Mouse (Mus musculus) c-Kit-negative CD71-positive TER-119-positive erythroid progenitor cells, embryonic 14.5 days (primary cell): ENCODE results near the gene Armc6.

Experiments
- DNase-seq: peaks from one replicate; pipeline ENCODE4 v3.0.0-alpha.2; 2013; ENCODE audit warnings: low read depth, low spot score

Armc6 gene

GRCm38 (mm10) chr8:70234080-70234780 lies at the start of gene Armc6, which contains the start of gene Sugp2:
Gene Armc6 (minus strand): TSS chr8:70234466.
Gene Sugp2 (plus strand): TSS chr8:70234226.
- peak; percentile 96 for DNase-seq

DNA sequence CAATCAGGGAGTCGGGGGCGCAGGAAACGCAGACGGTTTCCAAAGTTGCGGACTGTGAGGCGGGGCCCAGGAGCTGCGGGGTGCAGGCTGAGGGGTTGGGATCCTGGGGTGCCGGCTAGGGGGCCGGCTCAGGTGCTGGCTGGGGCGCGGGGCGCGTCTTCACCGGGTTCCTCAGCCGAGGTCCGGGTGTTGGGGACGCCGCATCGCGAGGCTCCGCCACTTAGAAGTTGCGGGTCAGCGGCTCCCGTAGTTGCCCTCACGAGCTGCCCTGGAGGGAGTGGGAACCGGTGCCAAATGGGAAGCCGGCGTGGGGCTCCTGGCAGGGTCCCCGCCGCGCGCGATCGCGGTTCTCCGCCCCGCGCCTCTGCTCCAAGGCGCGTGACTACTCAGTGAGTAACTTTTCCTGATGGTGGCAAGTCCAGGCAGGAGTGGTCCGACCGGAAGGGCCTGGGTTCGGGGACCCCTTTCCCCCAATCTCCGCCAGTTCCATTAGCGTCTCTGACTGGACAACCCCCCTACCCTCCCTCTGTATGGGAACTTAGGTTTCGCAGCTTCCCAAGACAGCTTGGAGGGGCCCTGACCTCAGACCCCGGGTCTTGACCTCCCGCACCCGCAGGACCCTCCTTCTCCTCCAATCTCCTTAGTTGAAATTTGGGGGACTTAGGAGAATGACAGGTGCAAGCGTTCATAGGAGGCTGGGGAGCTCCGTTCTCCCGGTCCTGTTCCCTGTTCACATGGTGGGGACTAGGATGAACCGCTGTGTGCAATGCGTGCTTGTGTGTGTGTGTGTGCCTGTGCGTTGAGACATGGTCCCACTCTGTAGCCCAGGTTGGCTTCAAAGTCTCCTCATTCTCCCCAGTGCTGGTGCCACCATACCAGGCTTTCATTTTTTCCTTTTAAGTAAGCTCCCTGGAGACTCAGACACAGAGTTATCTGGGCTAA lies 49.1 kb upstream of the Armc6 start:
- DNase-seq = no peak

DNA sequence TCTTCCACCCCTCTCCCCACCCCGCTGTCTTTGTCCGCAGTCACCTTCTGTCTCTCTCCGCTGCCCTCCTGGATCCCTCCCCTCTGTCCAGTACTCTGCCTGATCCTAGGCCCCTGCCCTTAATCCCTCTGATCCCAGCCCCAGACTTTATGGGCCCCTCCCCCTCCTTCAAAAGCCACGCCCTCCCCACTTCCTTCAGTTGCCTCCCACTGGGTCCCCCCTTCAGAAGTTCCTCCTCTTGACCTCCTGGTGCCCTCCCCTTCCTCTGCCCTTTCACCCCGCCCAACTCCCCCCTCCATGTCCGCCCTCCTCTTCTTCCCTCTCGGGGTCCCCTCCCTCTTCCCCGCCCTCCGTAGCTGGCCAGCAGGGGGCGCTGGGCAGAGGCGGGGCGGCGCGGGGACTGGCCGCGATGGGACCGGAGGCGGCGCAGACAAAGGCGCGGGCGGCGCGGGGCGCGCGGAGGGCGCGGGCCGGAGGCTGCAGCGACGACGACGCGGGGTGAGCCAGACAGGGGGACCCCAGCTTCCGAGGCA lies 48.4 kb upstream of the Armc6 start, which contains the start of gene Homer3:
Gene Homer3, plus strand, starts transcription at position 225 of the 533 bp plus-strand sequence.
- no peak for DNase-seq

GRCm38 (mm10) chr8:70281001-70281400 lies 46.7 kb upstream of the Armc6 start:
- DNase-seq = no peak

DNA sequence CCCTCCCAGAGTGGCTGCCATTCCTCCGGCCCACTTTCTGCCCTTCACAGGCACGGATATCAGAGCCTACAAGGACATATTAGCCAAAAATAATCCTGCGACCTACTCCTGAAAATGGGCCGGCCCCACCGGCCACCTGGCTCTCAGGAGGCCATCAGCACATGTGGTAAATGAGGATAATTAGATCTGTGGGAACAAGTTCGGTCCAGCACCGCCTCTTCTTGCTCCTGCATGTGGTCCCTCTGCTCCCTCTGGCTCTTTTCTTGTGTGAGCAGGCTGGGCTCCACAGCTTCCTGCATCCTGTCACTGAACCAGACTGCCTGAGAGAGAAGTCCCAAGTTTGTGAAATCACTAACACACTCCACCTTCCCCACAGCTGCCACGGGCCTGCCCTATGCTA lies 45.0 kb upstream of the Armc6 start:
- DNase-seq = no peak

DNA sequence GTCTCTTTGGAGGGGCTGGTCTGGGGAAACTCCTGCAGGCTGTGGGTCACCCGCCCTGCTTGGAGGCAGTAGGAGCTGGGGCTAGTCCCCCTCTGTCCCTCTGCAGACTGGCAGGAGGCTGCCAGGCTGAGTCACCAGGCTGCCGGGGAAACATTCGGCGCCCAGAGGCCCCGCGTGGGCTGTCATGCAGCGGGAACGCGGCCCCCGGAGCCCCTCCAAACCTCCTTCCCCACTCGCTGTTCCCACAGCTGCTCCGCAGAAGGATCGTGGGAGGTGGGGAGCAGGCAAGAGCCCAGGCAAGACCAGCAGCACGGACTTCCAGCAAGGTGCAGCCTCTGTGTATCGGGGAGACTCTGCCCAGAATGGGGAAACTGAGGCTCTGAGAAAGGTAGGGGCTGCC lies 43.9 kb upstream of the Armc6 start:
- DNase-seq = no peak

- DNase-seq = no peak
Observed at GRCm38 (mm10) chr8:70276476-70276875, 42.2 kb upstream of the Armc6 start.

DNA sequence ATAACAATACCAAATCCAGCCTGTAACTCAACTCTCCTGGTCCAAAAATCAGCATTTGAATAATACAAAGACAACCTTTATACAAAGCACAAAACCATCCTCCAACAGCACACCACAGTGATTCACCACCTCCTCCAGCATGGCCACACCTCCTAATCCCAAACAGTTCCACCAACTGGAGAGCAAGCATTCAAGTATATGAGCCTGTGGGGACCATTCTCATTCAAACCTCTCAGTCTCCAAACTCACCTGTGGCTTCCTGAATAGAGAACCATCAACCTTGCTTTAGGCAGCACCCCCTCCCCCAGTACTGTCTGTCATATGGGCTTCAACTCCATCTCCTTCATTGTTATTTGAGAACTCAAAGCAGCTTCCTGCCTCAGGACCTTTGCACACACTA lies 40.1 kb upstream of the Armc6 start:
- no peak for DNase-seq

DNA sequence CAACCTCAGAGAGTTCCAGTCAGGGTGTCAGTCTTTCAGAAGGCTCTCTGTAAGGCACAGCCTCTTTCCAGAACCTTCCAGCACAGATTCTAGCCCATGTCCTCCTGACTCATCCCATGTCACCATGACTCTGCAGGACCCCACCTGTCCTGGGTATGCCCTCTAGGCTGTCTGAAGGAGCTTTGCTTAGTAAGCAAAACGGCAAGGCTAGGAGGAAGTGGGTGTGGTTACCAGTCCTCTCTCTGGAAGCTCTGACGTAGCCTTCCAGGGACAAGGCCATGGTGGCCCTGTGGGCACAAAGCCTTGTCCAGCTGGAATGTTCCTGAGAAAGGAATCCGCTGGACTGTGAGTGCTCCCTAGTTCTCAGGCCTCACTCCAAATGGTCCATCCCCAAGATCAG lies 38.7 kb upstream of the Armc6 start:
- peak; percentile 70 for DNase-seq

DNA sequence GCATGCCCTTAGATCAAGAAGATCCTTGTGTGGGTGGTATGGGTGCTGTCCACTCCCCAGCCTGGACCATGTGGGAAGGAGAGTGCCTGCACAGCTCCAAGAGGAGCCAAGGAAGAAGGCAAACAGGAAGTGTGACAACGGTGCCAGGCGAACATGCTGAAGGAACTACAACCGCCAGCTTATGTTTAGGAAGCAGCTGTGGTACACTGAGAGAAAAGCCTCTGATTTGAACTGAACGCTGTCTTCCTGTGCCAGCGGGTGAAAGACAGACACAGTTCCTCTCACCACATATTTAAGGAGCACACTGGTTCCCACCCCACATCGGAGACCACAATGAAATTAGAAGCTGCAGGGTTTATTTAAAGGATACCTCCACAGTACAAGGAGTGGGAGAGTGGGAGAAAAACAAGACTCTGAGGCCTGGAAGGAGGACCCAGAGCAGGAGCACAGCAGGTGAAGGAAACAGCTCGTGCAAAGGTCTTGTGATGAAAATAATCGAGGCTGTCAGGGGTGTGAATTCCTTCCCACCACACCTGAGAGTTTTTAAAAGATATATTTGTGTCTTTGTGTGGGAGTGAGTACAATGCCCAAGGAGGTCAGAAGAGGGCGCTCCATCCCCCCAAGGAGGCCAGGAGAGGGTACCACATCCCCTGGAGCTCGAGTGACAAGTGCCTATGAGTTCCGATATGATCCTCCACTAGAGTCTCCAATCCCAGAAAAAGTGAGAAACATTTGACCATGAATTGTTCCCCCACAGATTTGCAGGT lies 34.7 kb upstream of the Armc6 start:
- no peak for DNase-seq

DNA sequence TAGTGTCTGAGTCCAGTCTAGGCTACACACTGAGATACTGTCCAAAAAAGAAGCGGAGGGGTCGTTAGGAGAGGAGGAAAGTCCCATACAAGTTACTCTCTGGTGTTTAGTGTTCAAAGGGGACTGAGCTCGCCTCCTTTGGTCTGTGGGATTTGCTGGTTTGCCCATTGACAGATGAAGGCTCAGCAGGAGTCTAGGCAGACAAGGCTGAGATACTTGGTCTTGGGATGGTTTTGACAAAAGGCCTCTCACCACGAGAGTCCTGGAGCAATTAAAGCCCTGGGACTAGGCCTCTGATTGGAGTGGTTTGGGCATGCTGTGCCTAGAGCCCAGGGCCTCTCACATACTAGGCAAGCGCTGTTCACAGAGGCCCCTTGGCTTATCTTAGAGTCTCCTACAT lies 34.0 kb upstream of the Armc6 start:
- DNase-seq = no peak

DNA sequence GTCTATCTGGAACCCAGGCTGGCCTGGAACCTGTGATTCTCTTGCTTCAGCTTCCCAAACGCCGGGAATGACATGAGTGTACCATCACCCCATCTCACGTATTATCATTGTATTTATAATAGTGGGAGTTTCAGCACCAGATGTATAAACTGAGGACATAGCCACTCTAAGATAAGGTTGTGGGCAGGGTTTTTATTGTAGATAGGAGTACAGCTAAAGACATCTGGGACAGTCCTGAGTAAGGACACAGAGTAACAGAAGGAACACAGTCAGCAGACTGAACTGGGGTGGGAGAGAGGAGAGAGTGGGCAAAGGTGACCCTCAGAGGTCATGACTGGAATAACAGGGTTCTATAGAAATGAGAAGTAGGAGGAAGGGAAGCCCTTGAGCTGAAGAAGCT lies 33.4 kb upstream of the Armc6 start:
- DNase-seq = no peak

DNA sequence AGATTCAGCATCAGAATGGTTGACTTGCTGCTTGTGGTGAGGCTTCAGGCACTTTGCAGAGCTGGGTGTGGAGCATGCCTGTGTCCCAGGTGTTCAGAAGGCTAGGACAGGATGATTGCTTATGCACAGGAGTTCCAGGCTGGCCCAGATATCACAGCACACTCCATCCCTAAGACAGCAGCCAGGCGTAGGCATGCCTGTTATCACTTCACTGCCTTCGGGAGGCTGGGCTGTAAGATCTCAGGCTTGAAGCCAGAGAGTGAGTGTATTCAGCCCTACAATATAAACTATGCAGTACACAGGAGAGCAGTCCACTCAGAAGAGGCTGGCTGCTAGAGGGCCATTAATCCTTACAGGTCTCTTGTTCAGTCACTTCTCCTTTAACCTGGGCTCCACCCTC lies 24.8 kb upstream of the Armc6 start:
- DNase-seq = no peak

DNA sequence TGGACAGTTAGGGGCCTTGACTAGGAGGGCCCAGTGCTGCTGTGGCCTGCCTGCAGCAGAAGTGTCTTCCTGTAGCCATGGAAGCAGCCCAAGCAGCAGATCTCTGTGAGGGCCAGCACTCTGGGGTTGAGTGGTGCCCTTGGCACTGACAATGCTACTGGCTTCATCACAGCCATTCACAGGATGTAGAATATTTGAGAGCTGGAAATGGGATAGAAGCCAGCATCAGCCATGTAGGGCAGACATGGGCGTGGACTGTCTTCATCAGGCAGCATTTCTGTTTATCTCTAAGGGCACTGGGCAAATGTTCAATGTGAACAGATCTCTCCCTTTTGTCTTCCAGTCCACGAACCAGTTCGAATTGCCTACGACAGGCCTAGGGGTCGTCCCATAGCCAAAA lies 24.3 kb upstream of the Armc6 start:
- DNase-seq = no peak

GRCm38 (mm10) chr8:70257456-70257855 lies 23.2 kb upstream of the Armc6 start:
- no peak for DNase-seq

DNA sequence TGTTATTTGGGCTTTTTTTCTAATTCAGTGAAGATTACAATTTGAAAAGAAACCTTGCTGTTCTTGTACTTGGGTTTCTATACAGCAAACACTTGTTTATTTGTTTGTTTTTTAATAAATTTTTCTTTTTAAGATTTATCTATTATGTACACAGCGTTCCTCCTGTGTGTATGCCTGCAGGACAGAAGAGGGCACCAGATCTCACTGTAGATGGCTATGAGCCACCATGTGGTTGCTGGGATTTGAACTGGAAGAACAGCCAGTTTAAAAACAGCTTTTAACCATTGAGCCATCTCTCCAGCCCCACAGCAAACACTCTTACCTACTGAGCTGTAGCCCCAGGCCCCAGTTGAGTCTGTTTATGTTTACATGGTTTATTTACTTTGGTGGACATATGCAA lies 20.4 kb upstream of the Armc6 start:
- no peak for DNase-seq

DNA sequence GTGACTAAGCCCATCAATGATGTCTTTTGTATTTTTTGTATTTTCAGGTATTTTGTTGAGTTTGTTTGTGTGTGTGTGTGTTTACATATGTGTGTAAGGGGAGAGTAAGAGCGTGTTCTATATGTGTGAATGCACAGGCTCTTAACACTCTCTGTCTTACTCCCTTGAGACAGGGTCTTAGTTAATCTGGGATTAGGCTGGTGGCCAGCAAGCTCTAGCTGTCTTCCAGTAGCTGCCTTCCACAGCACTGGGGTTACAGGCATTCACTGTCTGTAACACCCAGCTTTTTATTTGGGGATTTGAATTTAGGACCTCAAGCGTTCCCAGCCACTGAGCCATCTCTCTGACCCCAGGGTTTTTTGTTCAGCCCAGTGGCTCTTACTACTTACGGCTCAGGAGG lies 13.6 kb upstream of the Armc6 start:
- no peak for DNase-seq

GRCm38 (mm10) chr8:70246622-70247021 lies 12.4 kb upstream of the Armc6 start:
- no peak for DNase-seq

- no peak for DNase-seq
Observed at GRCm38 (mm10) chr8:70240642-70241041, 6.4 kb upstream of the Armc6 start.

GRCm38 (mm10) chr8:70237842-70238241 lies 3.6 kb upstream of the Armc6 start:
- no peak for DNase-seq

DNA sequence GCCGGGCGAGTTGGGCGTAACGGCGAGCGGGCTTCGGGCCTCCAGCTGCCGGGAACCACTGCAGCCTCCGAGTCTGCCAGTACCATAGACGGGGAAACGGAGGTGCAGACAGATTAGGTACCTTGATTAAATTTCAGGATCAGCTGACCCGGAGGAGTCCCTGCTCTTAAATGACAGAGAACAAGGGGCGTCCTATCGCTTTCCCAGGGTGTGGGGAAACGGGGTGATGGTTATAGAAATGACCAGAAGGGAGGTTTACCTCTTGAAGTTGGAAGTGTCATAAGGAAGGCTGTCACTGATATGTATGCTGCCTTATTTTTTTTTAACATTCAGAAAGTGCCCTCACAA lies 489 bp upstream of the Armc6 start:
- no peak for DNase-seq

GRCm38 (mm10) chr8:70233606-70234005 lies 660 bp downstream of the Armc6 start:
- DNase-seq = no peak
